Mouse (Mus musculus): ENCODE data around the gene Nfasc.

DNA sequence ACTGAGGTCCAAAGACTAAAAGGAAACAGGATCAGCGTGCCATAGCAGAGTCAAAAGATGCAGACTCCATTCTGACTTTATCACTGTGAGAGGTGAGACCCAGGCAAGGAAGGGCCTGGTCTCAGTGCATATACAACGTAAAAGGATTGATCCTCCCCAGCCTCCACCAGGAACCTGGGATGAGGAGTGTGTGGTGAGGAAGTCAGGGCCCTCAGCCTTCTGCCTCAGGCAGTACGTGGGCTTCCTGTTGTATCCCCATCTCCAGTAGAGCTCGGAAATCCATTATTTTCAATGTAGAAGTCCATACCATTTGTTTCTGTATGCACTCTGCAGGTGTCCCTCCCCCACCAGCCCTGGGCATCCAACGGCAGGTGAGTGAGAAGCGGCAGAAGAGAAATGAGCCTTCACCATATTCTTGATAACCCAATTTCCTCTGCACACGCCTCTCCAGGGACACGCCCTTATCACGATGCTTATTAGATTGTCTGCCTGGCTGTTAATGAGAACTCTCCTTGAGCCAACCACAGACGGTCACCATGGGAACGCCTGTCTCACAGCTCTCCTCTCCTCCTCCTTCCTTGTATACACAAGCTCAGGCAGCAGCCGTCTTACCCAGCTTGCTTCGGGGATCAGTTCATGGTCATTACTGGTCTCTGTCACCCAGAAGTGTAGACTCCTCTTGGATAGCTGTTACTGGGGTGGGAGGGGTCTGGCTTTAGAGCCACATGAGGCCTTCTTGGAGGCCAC, 100.4 kb downstream of the Nfasc start:
- TF ChIP-seq CTCF (IDR thresholded peaks at IDR 0.05; ENCODE audit: control insufficient read depth, insufficient read depth, insufficient replicate concordance, low read depth, low read length) (no peak), POLR2A (IDR thresholded peaks at IDR 0.05; ENCODE audit: control insufficient read depth, low read depth, low read length) (no peak)
